Mouse (Mus musculus): Measurements from ENCODE around the gene Omt2a. TPM values are rescaled to one million over a fixed set of nuclear protein-coding genes. Genes with fewer than 3 reads are reported as not detected.
"Not testable (repeated sequence)": the region's sequence is repeated elsewhere in the genome, so short reads cannot be mapped to it uniquely, and the experiment has no call there.

The Omt2a gene
- polyA plus RNA-seq, 1 experiment: 0.36 TPM

- not testable (repeated sequence) for H3K36me3 ChIP-seq (ENCODE audit: control insufficient read depth, insufficient read depth, low read length); H3K4me1 ChIP-seq (replicated peaks; ENCODE audit: control insufficient read depth, insufficient read depth, low read length); DNase-seq; H3K27ac ChIP-seq (ENCODE audit: control insufficient read depth, insufficient read depth, low read length); H3K27me3 ChIP-seq (ENCODE audit: control insufficient read depth, insufficient read depth, low read length); H3K4me3 ChIP-seq (ENCODE audit: control insufficient read depth, insufficient read depth, low read length)
- WGBS: 90% methylated on average over 3 of the region's 3 CpGs
Measured at GRCm38 (mm10) chr9:78289723-78290122, 24.9 kb downstream of the Omt2a start, which contains the start of gene Gm10639. Gm10639 (plus strand) TSS chr9:78289923.

- not testable (repeated sequence) for H3K4me1 ChIP-seq (replicated peaks; ENCODE audit: control insufficient read depth, insufficient read depth, low read length); H3K36me3 ChIP-seq (ENCODE audit: control insufficient read depth, insufficient read depth, low read length); H3K4me3 ChIP-seq (ENCODE audit: control insufficient read depth, insufficient read depth, low read length); DNase-seq; H3K27ac ChIP-seq (ENCODE audit: control insufficient read depth, insufficient read depth, low read length); H3K27me3 ChIP-seq (ENCODE audit: control insufficient read depth, insufficient read depth, low read length)
- 89% methylated on average over 1 of the region's 1 CpGs for WGBS
Measured at GRCm38 (mm10) chr9:78289063-78289462, 25.5 kb downstream of the Omt2a start.

- not testable (repeated sequence) for H3K27me3 ChIP-seq (ENCODE audit: control insufficient read depth, insufficient read depth, low read length); H3K36me3 ChIP-seq (ENCODE audit: control insufficient read depth, insufficient read depth, low read length); H3K4me3 ChIP-seq (ENCODE audit: control insufficient read depth, insufficient read depth, low read length); DNase-seq; H3K4me1 ChIP-seq (replicated peaks; ENCODE audit: control insufficient read depth, insufficient read depth, low read length); H3K27ac ChIP-seq (ENCODE audit: control insufficient read depth, insufficient read depth, low read length)
- WGBS: 91% methylated on average over 4 of the region's 4 CpGs
Measured at GRCm38 (mm10) chr9:78282002-78282711, 32.4 kb downstream of the Omt2a start.

- not testable (repeated sequence) for H3K27me3 ChIP-seq (ENCODE audit: control insufficient read depth, insufficient read depth, low read length); DNase-seq; H3K36me3 ChIP-seq (ENCODE audit: control insufficient read depth, insufficient read depth, low read length); H3K4me3 ChIP-seq (ENCODE audit: control insufficient read depth, insufficient read depth, low read length); H3K4me1 ChIP-seq (replicated peaks; ENCODE audit: control insufficient read depth, insufficient read depth, low read length); H3K27ac ChIP-seq (ENCODE audit: control insufficient read depth, insufficient read depth, low read length)
- 63% methylated on average over 3 of the region's 3 CpGs for WGBS
Measured at GRCm38 (mm10) chr9:78270945-78271344, 43.7 kb downstream of the Omt2a start.

Other genes starting within 250 kb of the Omt2a start
- 99.7 and 119 TPM in 2 replicates for gene Fbxo9, start 205.7 kb downstream of the Omt2a start, polyA plus RNA-seq (2012; rRNA removed)
- gene Ick, start 205.6 kb downstream of the Omt2a start, polyA plus RNA-seq (2012; rRNA removed): 14.5 and 16.5 TPM in 2 replicates
- 5.6 and 7.9 TPM in 2 replicates for gene Gsta4, start 132.0 kb downstream of the Omt2a start, polyA plus RNA-seq (2012; rRNA removed)
- 0.64 and 0.82 TPM in 2 replicates for gene Gsta1, start 84.1 kb downstream of the Omt2a start, polyA plus RNA-seq (2012; rRNA removed)
- gene Gm3776, start 57.7 kb downstream of the Omt2a start, polyA plus RNA-seq (2012; rRNA removed): 0.19 TPM in 1 of 2 replicates, not detected in the other
- not detected in 2 replicates for gene Gm10639, start 24.9 kb downstream of the Omt2a start, polyA plus RNA-seq (2012; rRNA removed)
- 0.28 TPM in 1 of 2 replicates, not detected in the other for gene Omt2b, start 12.8 kb upstream of the Omt2a start, polyA plus RNA-seq (2012; rRNA removed)
- gene Gsta2, start 41.0 kb upstream of the Omt2a start, polyA plus RNA-seq (2012; rRNA removed): 1.4 and 2.1 TPM in 2 replicates
- gene Dppa5a, start 53.4 kb upstream of the Omt2a start, polyA plus RNA-seq (2012; rRNA removed): 0.19 TPM in 1 of 2 replicates, not detected in the other
- 0.65 and 0.71 TPM in 2 replicates for gene Ooep, start 63.9 kb upstream of the Omt2a start, polyA plus RNA-seq (2012; rRNA removed)
- gene Ddx43, start 81.0 kb upstream of the Omt2a start, polyA plus RNA-seq (2012; rRNA removed): 0.11 and 0.19 TPM in 2 replicates
- 1.5 and 1.8 TPM in 2 replicates for gene Cgas, start 128.4 kb upstream of the Omt2a start, polyA plus RNA-seq (2012; rRNA removed)
- gene Mto1, start 133.4 kb upstream of the Omt2a start, polyA plus RNA-seq (2012; rRNA removed): 22.5 and 24.3 TPM in 2 replicates
- 0.19 TPM in 1 of 2 replicates, not detected in the other for gene Gm17324, start 134.0 kb upstream of the Omt2a start, polyA plus RNA-seq (2012; rRNA removed)
- 4,171 and 4,540 TPM in 2 replicates for gene Eef1a1, start 174.4 kb upstream of the Omt2a start, polyA plus RNA-seq (2012; rRNA removed)